Mouse (Mus musculus) limb, embryonic 14.5 days (tissue): ENCODE measurements around the gene Gdf7. TPM values are rescaled to one million over a fixed set of nuclear protein-coding genes. Genes with fewer than 3 reads are reported as not detected.

Source experiments
- ATAC-seq: fragments of 200-750 bp; cut with Nextera tagmentation; 2 replicates; pipeline ENCODE4 v1.8.0; 2017; ENCODE audit warnings: low read depth, moderate number of reproducible peaks, moderate TSS enrichment; ENCODE audit not compliant: low FRiP score
- DNase-seq: peaks from one replicate; pipeline ENCODE4 v3.0.0-alpha.2; 2015; ENCODE audit warnings: low spot score
- H3K27ac ChIP-seq: fragments of 300-500 bp; sonication (generic); replicated peaks from 2 replicates; pipeline ENCODE4 v1.5.1; 2014; ENCODE audit warnings: low read depth, mild to moderate bottlenecking, low read length, moderate library complexity, mixed read lengths
- H3K27me3 ChIP-seq: fragments of 300-500 bp; sonication (generic); 2 replicates; pipeline ENCODE4 v1.6.1; 2014; ENCODE audit warnings: low read length, mixed read lengths; ENCODE audit not compliant: control insufficient read depth, insufficient read depth
- H3K36me3 ChIP-seq: fragments of 300-500 bp; sonication (generic); 2 replicates; pipeline ENCODE4 v1.6.1; 2014; ENCODE audit warnings: mild to moderate bottlenecking, low read length, moderate library complexity, mixed read lengths; ENCODE audit not compliant: control insufficient read depth, insufficient read depth
- H3K4me1 ChIP-seq: fragments of 300-500 bp; sonication (generic); 2 replicates; pipeline ENCODE4 v1.6.1; 2014; ENCODE audit warnings: antibody characterized with exemption, low read length, mixed read lengths; ENCODE audit not compliant: control insufficient read depth, insufficient read depth
- H3K4me2 ChIP-seq: fragments of 300-500 bp; sonication (generic); replicated peaks from 2 replicates; pipeline ENCODE4 v1.6.1; 2014; ENCODE audit warnings: low read depth, mild to moderate bottlenecking, low read length, moderate library complexity; ENCODE audit not compliant: severe bottlenecking
- H3K4me3 ChIP-seq: fragments of 300-500 bp; sonication (generic); replicated peaks from 2 replicates; pipeline ENCODE4 v1.5.1; 2014; ENCODE audit warnings: low read length
- H3K9ac ChIP-seq: fragments of 300-500 bp; sonication (generic); 2 replicates; pipeline ENCODE4 v1.6.1; 2014; ENCODE audit warnings: mild to moderate bottlenecking, low read depth, low read length, moderate library complexity; ENCODE audit not compliant: severe bottlenecking
- H3K9me3 ChIP-seq: fragments of 300-500 bp; sonication (generic); 2 replicates; pipeline ENCODE4 v1.6.1; 2016; ENCODE audit warnings: low read length; ENCODE audit not compliant: control insufficient read depth
- POLR2A ChIP-seq: fragments of 200-500 bp; IDR thresholded peaks from 2 replicates; pipeline ENCODE4 v1.8.0; 2012; ENCODE audit warnings: inconsistent platforms, mild to moderate bottlenecking, moderate library complexity, borderline replicate concordance; ENCODE audit not compliant: insufficient read depth, insufficient read length; ENCODE audit errors: extremely low read depth
- WGBS: fragments of 180-500 bp; shearing (Covaris S2); extraction: QIAGEN DNeasy Blood & Tissue Kit; methylation state at CpG from one replicate; pipeline ENCODE4 v1.1.7; 2014; 5-methylcytosine and 5-hydroxymethylcytosine counted together
- polyA plus RNA-seq, 2 experiments: library from polyadenylated mRNA; depleted of rRNA in 1 of 2; stranded (reverse) in 1 of 2; unstranded in 1 of 2; fragments of >200 nt; fragmentation: Nextera tagmentation in 1 of 2; extraction: Ambion mirVana in 1 of 2; gene quantifications; 2 replicates each; pipeline versions ENCODE4 v1.2.1 to v1.2.3; 2012 to 2014

The Gdf7 gene
- polyA plus RNA-seq, 2 experiments = 0.34 to 0.62 TPM

GRCm38 (mm10) chr12:8345539-8345938, 43.8 kb upstream of the Gdf7 start:
- Histone ChIP-seq H3K4me2 (no peak overlapping the region), H3K27me3 (no peaks in the 10 kb centered on the region), H3K9ac (no peak overlapping the region), H3K9me3 (no peaks in the 10 kb centered on the region), H3K4me1 (0 out of 2 replicates have a peak, but pooled peaks cover 8% of the 10 kb centered on the region), H3K4me3 (no peak overlapping the region), H3K36me3 (peaks cover 24% of the 10 kb centered on the region), H3K27ac (0 out of 2 replicates have a peak overlapping the region, but pooled peaks have one; percentile 19)
- ATAC-seq (no peak), DNase-seq (no peak)
- 90% methylated on average over 5 of the region's 5 CpGs for WGBS
- no peak for TF ChIP-seq POLR2A

DNA sequence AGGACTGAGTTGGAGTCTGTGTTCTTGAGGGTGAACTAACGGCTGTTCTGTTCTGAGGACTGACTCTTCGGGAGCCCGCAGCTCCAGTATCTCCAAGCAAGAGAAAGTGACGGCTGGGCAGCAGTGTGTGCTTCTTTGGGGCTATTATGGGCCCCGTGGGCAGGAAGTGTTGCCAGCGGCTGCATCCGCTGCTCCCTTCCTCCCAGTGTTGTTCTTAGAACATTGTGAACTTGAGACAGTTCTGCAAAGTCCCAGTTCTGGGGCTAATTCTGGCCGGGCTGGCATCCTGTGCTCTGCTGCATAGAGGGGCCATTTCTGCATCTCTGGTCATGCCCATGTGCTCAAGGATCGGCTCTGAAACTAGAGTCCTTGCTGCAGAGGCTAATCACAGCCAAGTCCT, 43.1 kb upstream of the Gdf7 start:
- H3K9ac ChIP-seq = no peak overlapping the region
- DNase-seq = no peak
- H3K27ac ChIP-seq = 0 out of 2 replicates have a peak overlapping the region, but pooled peaks have one; percentile 39

DNA sequence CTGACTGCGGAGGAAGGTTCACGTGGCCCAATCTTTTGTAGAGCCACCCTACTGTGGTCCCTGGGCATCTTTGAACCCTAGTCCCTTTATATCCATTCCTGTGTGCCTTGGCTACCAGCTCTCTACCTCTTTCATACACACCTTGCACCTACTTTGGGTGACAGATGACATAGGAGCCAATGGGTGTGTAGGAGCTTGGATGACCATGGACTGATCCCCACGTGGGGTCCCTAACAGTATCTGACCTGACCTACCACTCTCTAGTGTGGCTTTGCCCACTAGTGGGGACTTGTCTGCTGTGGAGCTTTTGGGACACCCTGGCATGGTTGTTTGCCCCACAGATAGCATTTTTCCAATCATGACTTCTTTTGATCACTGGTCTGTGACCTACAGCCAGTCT, 41.6 kb upstream of the Gdf7 start:
- Histone ChIP-seq H3K27ac (no peak overlapping the region), H3K9ac (no peak overlapping the region), H3K36me3 (peaks cover 43% of the 10 kb centered on the region), H3K27me3 (no peaks in the 10 kb centered on the region), H3K4me1 (no peaks in the 10 kb centered on the region), H3K4me3 (no peak overlapping the region), H3K4me2 (no peak overlapping the region), H3K9me3 (no peaks in the 10 kb centered on the region)
- DNase-seq (no peak), ATAC-seq (no peak; the same call in 1 of the 2 replicates)
- 96% methylated on average over 3 of the region's 3 CpGs for WGBS
- no peak for TF ChIP-seq POLR2A

More for the DNA sequence above, 43.1 kb upstream of the Gdf7 start:
- H3K4me3 ChIP-seq = no peak overlapping the region
- no peak overlapping the region for H3K4me2 ChIP-seq
- ATAC-seq = no peak; the same call in 1 of the 2 replicates
- H3K27me3 ChIP-seq = no peaks in the 10 kb centered on the region
- no peak for TF ChIP-seq POLR2A
- peaks cover 31% of the 10 kb centered on the region for H3K36me3 ChIP-seq
- WGBS = 53% methylated on average over 9 of the region's 9 CpGs
- H3K4me1 ChIP-seq = 0 out of 2 replicates have a peak, but pooled peaks cover 8% of the 10 kb centered on the region
- no peaks in the 10 kb centered on the region for H3K9me3 ChIP-seq

GRCm38 (mm10) chr12:8341008-8341407, 39.3 kb upstream of the Gdf7 start:
- Histone ChIP-seq H3K9me3 (no peaks in the 10 kb centered on the region), H3K4me2 (no peak overlapping the region), H3K27me3 (no peaks in the 10 kb centered on the region), H3K36me3 (peaks cover 60% of the 10 kb centered on the region), H3K27ac (no peak overlapping the region), H3K4me3 (no peak overlapping the region), H3K9ac (no peak overlapping the region), H3K4me1 (no peaks in the 10 kb centered on the region; the same call in 1 of the 2 replicates)
- DNase-seq (no peak), ATAC-seq (no peak)
- WGBS = 91% methylated on average over 6 of the region's 6 CpGs
- no peak for TF ChIP-seq POLR2A

- DNase-seq (no peak), ATAC-seq (no peak)
- Histone ChIP-seq H3K27me3 (no peaks in the 10 kb centered on the region), H3K9ac (no peak overlapping the region), H3K4me2 (no peak overlapping the region), H3K4me1 (no peaks in the 10 kb centered on the region; the same call in 1 of the 2 replicates), H3K4me3 (no peak overlapping the region), H3K9me3 (no peaks in the 10 kb centered on the region), H3K36me3 (peaks cover 65% of the 10 kb centered on the region), H3K27ac (no peak overlapping the region)
- 60% methylated on average over 13 of the region's 13 CpGs for WGBS
- no peak for TF ChIP-seq POLR2A
Measured at GRCm38 (mm10) chr12:8339591-8340319, 38.0 kb upstream of the Gdf7 start.
